Mouse (Mus musculus) forebrain, embryonic 12.5 days (tissue): ENCODE data around the gene Lsmem1. TPM values are rescaled to one million over a fixed set of nuclear protein-coding genes. Genes with fewer than 3 reads are reported as not detected.

Source experiments
- ATAC-seq: fragments of 200-750 bp; cut with Nextera tagmentation; 2 replicates; pipeline ENCODE4 v1.8.0; 2017; ENCODE audit warnings: moderate TSS enrichment; ENCODE audit not compliant: low FRiP score
- H3K27ac ChIP-seq: fragments of 300-500 bp; sonication (generic); 2 replicates; pipeline ENCODE4 v1.5.1; 2016; ENCODE audit warnings: mild to moderate bottlenecking
- H3K27me3 ChIP-seq: fragments of 300-500 bp; sonication (generic); 2 replicates; pipeline ENCODE4 v1.6.1; 2016; ENCODE audit warnings: mild to moderate bottlenecking
- H3K36me3 ChIP-seq: fragments of 300-500 bp; sonication (generic); replicated peaks from 2 replicates; pipeline ENCODE4 v1.6.1; 2016; ENCODE audit warnings: mild to moderate bottlenecking
- H3K4me1 ChIP-seq: fragments of 300-500 bp; sonication (generic); 2 replicates; pipeline ENCODE4 v1.6.1; 2016
- H3K4me2 ChIP-seq: fragments of 300-500 bp; sonication (generic); 2 replicates; pipeline ENCODE4 v1.6.1; 2016; ENCODE audit warnings: mild to moderate bottlenecking, moderate library complexity
- H3K4me3 ChIP-seq: fragments of 300-500 bp; sonication (generic); replicated peaks from 2 replicates; pipeline ENCODE4 v1.5.1; 2016; ENCODE audit warnings: mild to moderate bottlenecking
- H3K9ac ChIP-seq: fragments of 300-500 bp; sonication (generic); 2 replicates; pipeline ENCODE4 v1.6.1; 2016; ENCODE audit warnings: mild to moderate bottlenecking
- H3K9me3 ChIP-seq: fragments of 300-500 bp; sonication (generic); 2 replicates; pipeline ENCODE4 v1.6.1; 2016
- WGBS: fragments of 180-500 bp; shearing (Covaris S2); methylation state at CpG from one replicate; pipeline ENCODE4 v1.1.7; 2016; 5-methylcytosine and 5-hydroxymethylcytosine counted together
- polyA plus RNA-seq: library from polyadenylated mRNA; unstranded; fragments of >200 nt; fragmentation: Nextera tagmentation; extraction: Ambion mirVana; gene quantifications from 2 replicates; pipeline ENCODE4 v1.2.1, GENCODE M21; 2016

The Lsmem1 gene
- polyA plus RNA-seq = 0.20 TPM in 1 of 2 replicates, not detected in the other

DNA sequence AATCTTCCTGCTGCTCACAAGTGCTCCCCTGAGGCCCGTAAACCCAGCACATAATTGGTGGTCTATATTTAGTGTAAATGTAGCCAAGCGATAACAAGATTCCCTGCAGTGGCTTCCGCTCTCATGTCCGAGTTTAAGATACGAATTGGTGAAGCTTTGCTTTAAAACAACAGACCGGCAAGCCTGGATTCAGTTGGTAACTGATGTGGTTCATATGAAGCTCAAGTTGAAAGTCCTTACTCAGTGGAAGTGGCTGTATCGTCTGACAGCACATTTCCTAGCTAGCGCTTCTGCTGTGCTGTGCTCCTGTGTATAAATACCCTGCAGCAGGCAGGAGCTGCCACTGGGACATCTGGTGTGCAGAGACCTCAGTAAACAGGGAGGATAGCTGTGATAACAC lies at the start of gene Lsmem1:
Gene Lsmem1, minus strand, starts transcription at position 189 of the 400 bp plus-strand sequence.
- no peak within 1 kb of the TSS for H3K4me3 ChIP-seq
- H3K9ac ChIP-seq = no peak within 1 kb of the TSS
- peaks cover 27% of the 10 kb centered on the region for H3K36me3 ChIP-seq
- no peak within 1 kb of the TSS for H3K4me2 ChIP-seq
- H3K4me1 ChIP-seq = no peaks in the 10 kb centered on the region
- no peak for ATAC-seq
- 90% methylated on average over 8 of the region's 8 CpGs for WGBS
- no peak within 1 kb of the TSS for H3K27ac ChIP-seq
- H3K9me3 ChIP-seq = no peaks in the 10 kb centered on the region
- H3K27me3 ChIP-seq = no peaks in the 10 kb centered on the region

DNA sequence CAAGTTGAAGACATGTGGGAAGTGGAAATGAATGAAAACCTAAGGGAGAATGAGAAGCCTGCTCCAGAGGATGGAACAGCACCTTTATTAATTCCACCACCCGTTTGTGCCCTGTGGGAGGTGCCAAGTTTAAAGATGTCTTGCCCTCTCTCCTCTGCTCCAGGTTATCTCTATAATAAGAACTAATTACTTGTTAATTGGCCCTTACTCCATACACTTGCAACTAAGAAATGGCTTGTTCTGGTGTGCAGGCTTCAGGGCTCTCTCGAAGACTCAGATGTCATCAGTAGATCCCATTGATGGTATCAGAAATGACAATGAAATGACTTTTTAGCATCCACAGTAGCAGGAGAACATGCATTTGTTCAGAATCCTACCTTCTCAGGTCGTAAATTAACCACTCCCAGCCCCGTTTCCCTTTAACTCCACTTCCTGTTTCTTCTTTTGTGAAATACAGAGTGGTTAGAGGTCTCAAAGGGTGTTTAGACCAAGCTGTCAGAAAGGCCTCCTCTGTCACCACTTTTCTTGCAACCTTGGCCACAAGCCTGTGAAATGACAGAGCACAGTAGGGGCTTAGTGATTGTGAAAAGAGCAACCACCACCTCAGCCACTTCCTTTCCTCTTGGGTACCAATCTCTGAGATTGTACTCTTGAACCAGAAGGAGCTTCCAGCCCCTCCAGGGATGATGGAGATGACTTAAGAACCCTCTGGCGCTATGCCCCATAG lies 49.3 kb upstream of the Lsmem1 start, which contains the start of gene Ifrd1:
Gene Ifrd1, minus strand, starts transcription at position 51 of the 727 bp plus-strand sequence.
- H3K4me2 ChIP-seq = no peak within 1 kb of the TSS
- whole genome bisulfite sequencing = 77% methylated on average over 5 of the region's 5 CpGs

DNA sequence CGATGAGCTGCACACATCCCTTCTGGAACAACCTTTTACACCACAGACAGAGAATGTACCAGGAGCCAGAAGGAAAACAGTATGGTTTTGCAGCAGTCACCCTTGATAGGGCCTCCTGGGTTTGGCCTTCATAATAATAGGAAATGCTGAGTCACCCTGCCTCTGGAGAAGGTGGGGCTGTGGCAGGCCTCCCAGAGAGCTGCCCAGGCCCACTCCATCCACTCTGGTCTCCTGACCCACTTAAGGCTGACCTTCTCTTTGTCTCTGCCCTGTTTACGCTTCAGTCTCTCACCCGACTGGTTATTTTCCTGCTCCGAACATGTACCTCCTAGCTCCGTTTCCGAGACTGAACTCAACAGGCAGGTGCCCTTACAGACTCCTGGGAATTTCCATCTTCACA lies 48.7 kb upstream of the Lsmem1 start:
- WGBS = 76% methylated on average over 6 of the region's 6 CpGs
- ATAC-seq = peak; percentile 23; the same call in 1 of the 2 replicates
- H3K36me3 ChIP-seq = no peaks in the 10 kb centered on the region

More for the DNA sequence above, 49.3 kb upstream of the Lsmem1 start, which contains the start of gene Ifrd1:
- no peak within 1 kb of the TSS for H3K27ac ChIP-seq
- no peaks in the 10 kb centered on the region for H3K9me3 ChIP-seq
- no peak within 1 kb of the TSS for H3K4me3 ChIP-seq
- H3K27me3 ChIP-seq = 0 out of 2 replicates have a peak, but pooled peaks cover 3% of the 10 kb centered on the region
- no peaks in the 10 kb centered on the region for H3K36me3 ChIP-seq
- peaks cover 5% of the 10 kb centered on the region for H3K4me1 ChIP-seq
- H3K9ac ChIP-seq = no peak within 1 kb of the TSS
- no peak for ATAC-seq

GRCm38 (mm10) chr12:40247384-40247783 lies 48.1 kb upstream of the Lsmem1 start:
- 0 out of 2 replicates have a peak, but pooled peaks cover 3% of the 10 kb centered on the region for H3K27me3 ChIP-seq
- WGBS = 94% methylated on average over 4 of the region's 4 CpGs
- H3K4me3 ChIP-seq = no peak overlapping the region
- no peak overlapping the region for H3K27ac ChIP-seq
- no peak for ATAC-seq
- no peak overlapping the region for H3K4me2 ChIP-seq
- no peaks in the 10 kb centered on the region for H3K36me3 ChIP-seq
- H3K9me3 ChIP-seq = no peaks in the 10 kb centered on the region
- H3K9ac ChIP-seq = no peak overlapping the region
- H3K4me1 ChIP-seq = peaks cover 7% of the 10 kb centered on the region

More for the DNA sequence above, 48.7 kb upstream of the Lsmem1 start:
- Histone ChIP-seq H3K4me2 (no peak overlapping the region), H3K4me3 (no peak overlapping the region), H3K9ac (no peak overlapping the region), H3K9me3 (no peaks in the 10 kb centered on the region), H3K27me3 (0 out of 2 replicates have a peak, but pooled peaks cover 3% of the 10 kb centered on the region), H3K27ac (no peak overlapping the region), H3K4me1 (peaks cover 7% of the 10 kb centered on the region)

DNA sequence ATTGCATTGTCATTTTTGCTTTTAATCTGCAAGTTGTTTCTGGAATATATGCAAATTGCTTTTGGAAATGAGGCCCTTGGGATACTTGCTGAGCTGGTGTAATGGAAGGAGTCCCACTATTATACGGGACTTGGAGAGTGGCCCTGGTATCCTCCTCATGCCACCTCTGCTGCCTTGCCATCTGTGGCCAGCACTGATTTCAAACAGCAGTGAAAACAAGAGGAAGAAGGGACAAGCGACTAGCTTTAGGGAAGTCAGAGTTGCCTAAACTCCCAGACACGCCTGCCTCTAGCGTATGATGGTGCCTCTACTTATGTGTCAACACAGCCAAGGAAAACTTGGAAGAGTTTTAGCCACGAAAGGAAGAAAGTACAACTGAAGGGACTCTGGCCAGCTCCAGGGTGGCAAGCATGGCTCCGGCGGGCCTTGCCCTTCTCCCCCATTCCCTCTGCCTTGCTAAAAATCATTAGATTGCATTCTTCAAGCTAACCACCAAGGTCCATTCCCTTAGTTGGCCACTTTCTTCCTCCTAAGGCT lies 46.2 kb upstream of the Lsmem1 start:
- Histone ChIP-seq H3K27ac (no peak overlapping the region), H3K9me3 (no peaks in the 10 kb centered on the region), H3K9ac (no peak overlapping the region), H3K4me3 (no peak overlapping the region), H3K4me2 (no peak overlapping the region), H3K27me3 (0 out of 2 replicates have a peak, but pooled peaks cover 3% of the 10 kb centered on the region), H3K36me3 (no peaks in the 10 kb centered on the region), H3K4me1 (peaks cover 7% of the 10 kb centered on the region)
- no peak for ATAC-seq
- 91% methylated on average over 7 of the region's 7 CpGs for WGBS

GRCm38 (mm10) chr12:40244926-40245325 lies 45.6 kb upstream of the Lsmem1 start:
- H3K27ac ChIP-seq = no peak overlapping the region
- H3K4me2 ChIP-seq = no peak overlapping the region
- 92% methylated on average over 5 of the region's 5 CpGs for WGBS
- no peaks in the 10 kb centered on the region for H3K9me3 ChIP-seq
- no peak overlapping the region for H3K4me3 ChIP-seq
- H3K36me3 ChIP-seq = no peaks in the 10 kb centered on the region
- H3K4me1 ChIP-seq = peaks cover 7% of the 10 kb centered on the region
- H3K9ac ChIP-seq = no peak overlapping the region
- ATAC-seq = no peak
- H3K27me3 ChIP-seq = no peaks in the 10 kb centered on the region

GRCm38 (mm10) chr12:40243821-40244221 lies 44.5 kb upstream of the Lsmem1 start:
- H3K9me3 ChIP-seq = no peaks in the 10 kb centered on the region
- H3K4me3 ChIP-seq = no peak overlapping the region
- peaks cover 7% of the 10 kb centered on the region for H3K4me1 ChIP-seq
- 50% methylated on average over 11 of the region's 11 CpGs for WGBS
- no peaks in the 10 kb centered on the region for H3K36me3 ChIP-seq
- no peak overlapping the region for H3K27ac ChIP-seq
- no peaks in the 10 kb centered on the region for H3K27me3 ChIP-seq
- peak; percentile 39; the same call in 1 of the 2 replicates for ATAC-seq
- no peak overlapping the region for H3K9ac ChIP-seq
- no peak overlapping the region for H3K4me2 ChIP-seq

DNA sequence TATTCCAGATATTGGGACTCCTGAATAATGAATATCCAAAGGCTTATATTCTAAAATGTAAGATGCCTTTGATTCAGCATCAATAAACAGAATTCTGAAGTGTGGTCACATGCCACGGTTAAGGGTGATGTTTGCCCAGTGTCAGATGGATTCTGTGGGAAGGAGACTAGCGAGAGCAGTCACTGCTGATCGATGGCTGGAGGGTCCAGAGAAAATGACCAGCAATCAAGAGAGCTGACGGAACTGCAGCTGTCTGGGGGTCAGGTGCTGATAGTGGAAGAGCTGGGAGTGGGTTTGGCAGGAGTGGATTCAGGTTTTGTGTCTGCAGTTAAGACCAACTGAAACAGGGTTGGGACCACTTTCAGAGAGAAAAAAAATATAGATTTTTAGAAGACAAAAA lies 44.0 kb upstream of the Lsmem1 start:
- Histone ChIP-seq H3K4me1 (peaks cover 7% of the 10 kb centered on the region), H3K4me3 (no peak overlapping the region), H3K9ac (no peak overlapping the region), H3K36me3 (no peaks in the 10 kb centered on the region), H3K27ac (no peak overlapping the region), H3K4me2 (no peak overlapping the region), H3K27me3 (no peaks in the 10 kb centered on the region), H3K9me3 (no peaks in the 10 kb centered on the region)
- no peak for ATAC-seq
- 78% methylated on average over 4 of the region's 4 CpGs for WGBS

DNA sequence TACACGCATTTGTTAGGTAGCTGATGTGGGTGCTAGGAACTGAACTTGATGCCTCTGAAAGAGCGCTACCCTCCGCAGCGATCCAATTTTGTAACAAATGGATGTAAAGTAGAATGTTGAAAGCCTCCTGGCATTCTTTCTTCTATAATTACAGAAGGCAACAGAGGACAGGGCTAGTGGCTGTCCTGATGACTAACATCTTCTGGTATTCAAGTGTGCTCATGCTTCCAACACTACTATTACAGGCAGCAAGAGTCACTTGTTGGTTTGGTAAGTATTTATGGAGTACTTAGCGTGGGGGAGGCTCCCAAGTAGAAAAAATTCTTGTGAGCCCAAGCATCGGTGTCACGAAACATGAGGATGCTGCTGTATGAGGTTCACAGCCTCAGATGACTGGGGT lies 39.9 kb upstream of the Lsmem1 start:
- Histone ChIP-seq H3K9ac (no peak overlapping the region), H3K4me1 (peaks cover 7% of the 10 kb centered on the region), H3K27me3 (no peaks in the 10 kb centered on the region), H3K27ac (no peak overlapping the region), H3K36me3 (no peaks in the 10 kb centered on the region), H3K4me3 (no peak overlapping the region), H3K9me3 (no peaks in the 10 kb centered on the region), H3K4me2 (no peak overlapping the region)
- WGBS = 94% methylated on average over 7 of the region's 7 CpGs
- ATAC-seq = no peak

DNA sequence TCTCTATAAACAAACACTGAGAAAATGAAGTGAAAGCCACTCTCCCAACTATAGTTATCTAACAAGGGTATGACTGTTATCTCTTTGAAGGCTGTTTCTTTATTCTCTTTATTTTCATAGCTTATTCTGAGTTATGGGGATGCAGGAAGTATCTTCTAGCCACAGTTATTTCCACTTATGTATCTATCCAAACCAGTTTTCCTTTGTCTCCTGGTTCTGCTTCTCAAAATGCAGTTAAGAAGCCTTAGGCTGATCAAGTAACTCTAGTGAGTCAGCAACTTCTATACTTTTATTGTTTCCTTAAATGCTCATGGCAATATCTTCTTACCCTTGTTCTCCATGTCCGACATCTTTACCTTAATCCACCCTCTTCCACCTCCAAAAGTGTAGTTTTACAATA lies 32.9 kb upstream of the Lsmem1 start:
- no peak for ATAC-seq
- 94% methylated on average over 1 of the region's 1 CpGs for WGBS

GRCm38 (mm10) chr12:40231632-40232031 lies 32.3 kb upstream of the Lsmem1 start:
- no peaks in the 10 kb centered on the region for H3K27me3 ChIP-seq
- no peak overlapping the region for H3K9ac ChIP-seq
- H3K27ac ChIP-seq = no peak overlapping the region
- H3K4me1 ChIP-seq = no peaks in the 10 kb centered on the region
- no peak for ATAC-seq
- H3K4me3 ChIP-seq = no peak overlapping the region
- H3K9me3 ChIP-seq = no peaks in the 10 kb centered on the region
- 94% methylated on average over 2 of the region's 2 CpGs for WGBS
- H3K4me2 ChIP-seq = no peak overlapping the region
- no peaks in the 10 kb centered on the region for H3K36me3 ChIP-seq

More for the DNA sequence above, 32.9 kb upstream of the Lsmem1 start:
- H3K27me3 ChIP-seq = no peaks in the 10 kb centered on the region
- no peak overlapping the region for H3K4me2 ChIP-seq
- no peaks in the 10 kb centered on the region for H3K9me3 ChIP-seq
- H3K4me1 ChIP-seq = no peaks in the 10 kb centered on the region
- H3K27ac ChIP-seq = no peak overlapping the region
- no peaks in the 10 kb centered on the region for H3K36me3 ChIP-seq
- no peak overlapping the region for H3K9ac ChIP-seq
- no peak overlapping the region for H3K4me3 ChIP-seq

DNA sequence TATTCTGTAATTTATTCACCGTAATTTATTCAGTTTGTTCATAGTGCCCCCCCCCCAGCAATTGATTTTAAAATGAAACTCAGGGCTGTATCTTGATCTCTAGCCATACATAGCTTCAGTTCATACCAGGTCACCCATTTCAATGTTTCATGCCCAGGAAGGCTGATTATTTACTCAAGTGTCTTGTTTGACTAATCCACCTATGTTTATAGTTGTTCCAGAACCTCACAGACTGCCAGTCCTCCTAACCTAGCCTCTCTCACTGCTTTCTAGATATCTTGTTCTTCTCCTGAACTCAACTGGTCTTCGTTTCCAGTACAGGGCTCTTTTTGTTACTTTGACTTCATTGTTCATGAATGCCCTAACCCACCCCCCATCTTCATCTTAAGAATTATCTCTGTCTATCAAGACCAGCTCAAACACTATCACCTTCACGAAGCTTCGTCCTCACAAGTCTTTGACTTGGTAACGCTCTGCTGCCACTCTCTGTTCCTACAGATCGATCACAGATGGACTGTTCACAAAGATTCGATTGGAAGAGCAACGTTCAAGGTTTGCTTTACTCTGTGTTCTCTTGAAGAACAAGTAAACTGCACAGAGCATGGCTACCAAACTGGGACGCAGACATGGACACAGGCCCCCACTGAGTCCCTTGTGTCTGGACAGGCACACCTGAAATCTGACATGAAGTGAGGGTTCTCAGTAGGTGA lies 25.0 kb upstream of the Lsmem1 start:
- Histone ChIP-seq H3K9ac (no peak overlapping the region), H3K27ac (no peak overlapping the region), H3K27me3 (no peaks in the 10 kb centered on the region), H3K4me3 (no peak overlapping the region), H3K4me2 (no peak overlapping the region), H3K9me3 (no peaks in the 10 kb centered on the region), H3K4me1 (peaks cover 19% of the 10 kb centered on the region), H3K36me3 (no peaks in the 10 kb centered on the region)
- 95% methylated on average over 9 of the region's 9 CpGs for WGBS
- ATAC-seq = no peak
